ENCODE assay signal across 8 mouse cellular contexts in genomic region chr11:69098039-69098761, GRCm38 (mm10). TPM values are rescaled to one million over a fixed set of nuclear protein-coding genes. Genes with fewer than 3 reads are reported as not detected.
DNase-seq lines count a peak whose midpoint lies in the region; ATAC-seq and TF ChIP-seq lines count a peak whose summit lies in the region.

No protein-coding gene starts in this region.

- no peak for ATAC-seq in kidney, embryonic 15.5 days (replicated peaks; ENCODE audit: low FRiP score)
- ATAC-seq in forebrain, embryonic 12.5 days (ENCODE audit: low FRiP score): no peak
- no peak for ATAC-seq in liver, embryonic 11.5 days (replicated peaks; ENCODE audit: low FRiP score)
- no peak for ATAC-seq in stomach, embryonic 16.5 days (ENCODE audit: insufficient read depth, low FRiP score)

- H3K4me1 ChIP-seq in kidney, embryonic 15.5 days: peaks cover 66% of the 10 kb centered on the region
- H3K4me1 ChIP-seq in E14TG2a.4 (replicated peaks; ENCODE audit: low read depth, low read length): peaks cover 62% of the 10 kb centered on the region
- H3K4me1 ChIP-seq in forebrain, embryonic 12.5 days: peaks cover 69% of the 10 kb centered on the region
- peaks cover 46% of the 10 kb centered on the region for H3K4me1 ChIP-seq in liver, embryonic 11.5 days (replicated peaks; ENCODE audit: control insufficient read depth, insufficient read depth, low read length)
- peaks cover 38% of the 10 kb centered on the region for H3K4me1 ChIP-seq in stomach, embryonic 16.5 days (ENCODE audit: control insufficient read depth, insufficient read depth, low read length)

- no peak for TF ChIP-seq CTCF in E14TG2a.4 (conservative IDR thresholded peaks at IDR 0.05; ENCODE audit: low read length)

- H3K9me3 ChIP-seq in kidney, embryonic 15.5 days (replicated peaks): no peaks in the 10 kb centered on the region
- H3K9me3 ChIP-seq in E14TG2a.4 (ENCODE audit: low read length): no peaks in the 10 kb centered on the region
- H3K9me3 ChIP-seq in forebrain, embryonic 12.5 days: no peaks in the 10 kb centered on the region
- no peaks in the 10 kb centered on the region for H3K9me3 ChIP-seq in liver, embryonic 11.5 days (ENCODE audit: control insufficient read depth, low read length)
- H3K9me3 ChIP-seq in stomach, embryonic 16.5 days (replicated peaks; ENCODE audit: control insufficient read depth, low read length): no peaks in the 10 kb centered on the region

- H3K4me2 ChIP-seq in kidney, embryonic 15.5 days: peak overlapping the region; percentile 96
- peak overlapping the region; percentile 72 for H3K4me2 ChIP-seq in forebrain, embryonic 12.5 days
- peak overlapping the region; percentile 99 for H3K4me2 ChIP-seq in liver, embryonic 11.5 days
- H3K4me2 ChIP-seq in stomach, embryonic 16.5 days (ENCODE audit: low read depth, low read length): peak overlapping the region; percentile 96

- no peak for DNase-seq in kidney, adult 8-10 months
- no peak for DNase-seq in liver, embryonic 11.5 days (ENCODE audit: low spot score)
- DNase-seq in ovary, postnatal 36 days (ENCODE audit: low spot score): no peak
- no peak for DNase-seq in cerebellum, postnatal 36 days

- peak overlapping the region; percentile 66; the same call in 1 of the 2 replicates for H3K9ac ChIP-seq in kidney, embryonic 15.5 days
- peak overlapping the region; percentile 44; the same call in 1 of the 2 replicates for H3K9ac ChIP-seq in forebrain, embryonic 12.5 days
- H3K9ac ChIP-seq in liver, embryonic 11.5 days (ENCODE audit: low read depth, low read length): peak overlapping the region; percentile 44
- peak overlapping the region; percentile 70 for H3K9ac ChIP-seq in stomach, embryonic 16.5 days (ENCODE audit: low read length)

- H3K36me3 ChIP-seq in kidney, embryonic 15.5 days: peaks cover 26% of the 10 kb centered on the region
- H3K36me3 ChIP-seq in E14TG2a.4 (ENCODE audit: insufficient read depth, low read length): peaks cover 29% of the 10 kb centered on the region
- peaks cover 26% of the 10 kb centered on the region for H3K36me3 ChIP-seq in forebrain, embryonic 12.5 days (replicated peaks)
- H3K36me3 ChIP-seq in liver, embryonic 11.5 days (ENCODE audit: control insufficient read depth, insufficient read depth, low read length): peaks cover 9% of the 10 kb centered on the region; the same call in 1 of the 2 replicates
- peaks cover 14% of the 10 kb centered on the region; the same call in 1 of the 2 replicates for H3K36me3 ChIP-seq in stomach, embryonic 16.5 days (ENCODE audit: control insufficient read depth, insufficient read depth, low read length)

- peak overlapping the region; percentile 61 for H3K4me3 ChIP-seq in kidney, embryonic 15.5 days (replicated peaks)
- peak overlapping the region; percentile 87 for H3K4me3 ChIP-seq in E14TG2a.4 (replicated peaks; ENCODE audit: low read length)
- H3K4me3 ChIP-seq in forebrain, embryonic 12.5 days (replicated peaks): peak overlapping the region; percentile 50
- H3K4me3 ChIP-seq in liver, embryonic 11.5 days (ENCODE audit: low read depth, low read length): peak overlapping the region; percentile 63
- H3K4me3 ChIP-seq in stomach, embryonic 16.5 days (replicated peaks; ENCODE audit: low read length): peak overlapping the region; percentile 57

- H3K27me3 ChIP-seq in kidney, embryonic 15.5 days: no peaks in the 10 kb centered on the region
- H3K27me3 ChIP-seq in E14TG2a.4 (ENCODE audit: insufficient read depth, low read length): no peaks in the 10 kb centered on the region
- no peaks in the 10 kb centered on the region for H3K27me3 ChIP-seq in forebrain, embryonic 12.5 days
- H3K27me3 ChIP-seq in liver, embryonic 11.5 days (replicated peaks; ENCODE audit: control insufficient read depth, insufficient read depth, low read length): no peaks in the 10 kb centered on the region
- H3K27me3 ChIP-seq in stomach, embryonic 16.5 days (ENCODE audit: control insufficient read depth, insufficient read depth, low read length): no peaks in the 10 kb centered on the region

- H3K27ac ChIP-seq in kidney, embryonic 15.5 days: peak overlapping the region; percentile 95
- H3K27ac ChIP-seq in forebrain, embryonic 12.5 days: peak overlapping the region; percentile 87
- H3K27ac ChIP-seq in liver, embryonic 11.5 days (ENCODE audit: low read depth, low read length): peak overlapping the region; percentile 78
- peak overlapping the region; percentile 96 for H3K27ac ChIP-seq in stomach, embryonic 16.5 days (ENCODE audit: low read length)

- WGBS in kidney, embryonic 15.5 days: 14% methylated on average over 8 of the region's 8 CpGs
- 15% methylated on average over 8 of the region's 8 CpGs for WGBS in forebrain, embryonic 12.5 days
- WGBS in liver, embryonic 11.5 days: 32% methylated on average over 8 of the region's 8 CpGs
- 21% methylated on average over 8 of the region's 8 CpGs for WGBS in stomach, embryonic 16.5 days

RNA-seq across cellular contexts. Expression of gene Per1, which starts 3.2 kb away (rescaled TPM):
- 12.1 and 13.7 TPM in 2 replicates for polyA plus RNA-seq in kidney, embryonic 15.5 days (2015; fragmentation: Nextera tagmentation; extraction: Ambion mirVana)
- 7.8 and 12.3 TPM in 2 replicates for polyA plus RNA-seq in forebrain, embryonic 12.5 days (2016; fragmentation: Nextera tagmentation; extraction: Ambion mirVana)
- polyA plus RNA-seq in liver, embryonic 11.5 days (2014; fragmentation: Nextera tagmentation; extraction: Ambion mirVana): 6.2 and 6.6 TPM in 2 replicates
- 21.8 and 22.3 TPM in 2 replicates for polyA plus RNA-seq in stomach, embryonic 16.5 days (2015; fragmentation: Nextera tagmentation; extraction: Ambion mirVana)

RNA-seq across cellular contexts. Expression of gene Vamp2, which starts 9.9 kb away (rescaled TPM):
- polyA plus RNA-seq in kidney, embryonic 15.5 days (2015; fragmentation: Nextera tagmentation; extraction: Ambion mirVana): 83.5 and 101 TPM in 2 replicates
- polyA plus RNA-seq in forebrain, embryonic 12.5 days (2016; fragmentation: Nextera tagmentation; extraction: Ambion mirVana): 103 and 121 TPM in 2 replicates
- polyA plus RNA-seq in liver, embryonic 11.5 days (2014; fragmentation: Nextera tagmentation; extraction: Ambion mirVana): 47.2 and 56.0 TPM in 2 replicates
- 79.9 and 88.5 TPM in 2 replicates for polyA plus RNA-seq in stomach, embryonic 16.5 days (2015; fragmentation: Nextera tagmentation; extraction: Ambion mirVana)

RNA-seq across cellular contexts. Expression of gene Hes7, which starts 22.0 kb away (rescaled TPM):
- 0.42 and 0.46 TPM in 2 replicates for polyA plus RNA-seq in kidney, embryonic 15.5 days (2015; fragmentation: Nextera tagmentation; extraction: Ambion mirVana)
- polyA plus RNA-seq in forebrain, embryonic 12.5 days (2016; fragmentation: Nextera tagmentation; extraction: Ambion mirVana): 0.31 and 0.43 TPM in 2 replicates
- 0.55 and 0.59 TPM in 2 replicates for polyA plus RNA-seq in liver, embryonic 11.5 days (2014; fragmentation: Nextera tagmentation; extraction: Ambion mirVana)
- polyA plus RNA-seq in stomach, embryonic 16.5 days (2015; fragmentation: Nextera tagmentation; extraction: Ambion mirVana): 0.40 and 0.69 TPM in 2 replicates

RNA-seq across cellular contexts. Expression of gene 9130213A22Rik, which starts 24.2 kb away (rescaled TPM):
- 0.27 and 0.51 TPM in 2 replicates for polyA plus RNA-seq in kidney, embryonic 15.5 days (2015; fragmentation: Nextera tagmentation; extraction: Ambion mirVana)
- polyA plus RNA-seq in forebrain, embryonic 12.5 days (2016; fragmentation: Nextera tagmentation; extraction: Ambion mirVana): 0.11 TPM in 1 of 2 replicates, not detected in the other
- 0.10 and 0.22 TPM in 2 replicates for polyA plus RNA-seq in liver, embryonic 11.5 days (2014; fragmentation: Nextera tagmentation; extraction: Ambion mirVana)
- polyA plus RNA-seq in stomach, embryonic 16.5 days (2015; fragmentation: Nextera tagmentation; extraction: Ambion mirVana): 0.27 and 0.61 TPM in 2 replicates

RNA-seq across cellular contexts. Expression of gene Aloxe3, which starts 27.5 kb away (rescaled TPM):
- polyA plus RNA-seq in kidney, embryonic 15.5 days (2015; fragmentation: Nextera tagmentation; extraction: Ambion mirVana): 0.60 and 1.3 TPM in 2 replicates
- 0.19 and 0.55 TPM in 2 replicates for polyA plus RNA-seq in forebrain, embryonic 12.5 days (2016; fragmentation: Nextera tagmentation; extraction: Ambion mirVana)
- polyA plus RNA-seq in liver, embryonic 11.5 days (2014; fragmentation: Nextera tagmentation; extraction: Ambion mirVana): 0.48 TPM in 1 of 2 replicates, not detected in the other
- polyA plus RNA-seq in stomach, embryonic 16.5 days (2015; fragmentation: Nextera tagmentation; extraction: Ambion mirVana): 2.0 and 5.4 TPM in 2 replicates
